Mouse (Mus musculus): ENCODE results near the gene Pias4.

DNA sequence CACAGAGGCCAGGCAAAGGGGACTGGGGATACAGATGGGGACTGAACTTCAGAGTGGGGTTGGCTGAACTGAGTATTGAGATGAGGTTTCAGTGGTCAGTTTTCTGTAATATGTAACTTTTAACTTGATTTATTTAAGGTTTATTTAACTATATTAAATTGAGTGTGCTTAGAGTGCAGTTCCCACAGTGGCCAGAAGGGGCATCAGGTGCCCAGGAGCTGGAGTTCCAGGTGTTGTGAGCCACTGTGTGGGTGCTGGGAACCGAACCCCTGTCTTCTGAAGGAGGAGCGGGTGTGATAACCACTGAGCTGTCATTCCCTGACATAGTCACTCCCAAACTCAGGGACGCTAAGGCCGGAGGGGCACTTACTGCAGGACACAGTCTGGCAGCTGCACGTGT is 42.4 kb upstream of the Pias4 start:
- no peak for TF ChIP-seq CTCF (IDR thresholded peaks at IDR 0.05; ENCODE audit: control insufficient read depth, insufficient read depth, insufficient read length)
- TF ChIP-seq MYOD1 (IDR thresholded peaks at IDR 0.05; ENCODE audit: control insufficient read depth, insufficient read length, low read depth), result no peak
- no peak for TF ChIP-seq MYOG (IDR thresholded peaks at IDR 0.05; ENCODE audit: control insufficient read depth, extremely low read depth, insufficient read length)
- no peak for TF ChIP-seq MAX (IDR thresholded peaks at IDR 0.05)
- TF ChIP-seq FOSL1 (IDR thresholded peaks at IDR 0.05; ENCODE audit: insufficient read depth, low read length, poor library complexity, severe bottlenecking), result no peak
- TF ChIP-seq USF1 (IDR thresholded peaks at IDR 0.05; ENCODE audit: low read depth), result no peak
- TF ChIP-seq CEBPB (IDR thresholded peaks at IDR 0.05; ENCODE audit: low read depth), result no peak
